Mouse (Mus musculus): ENCODE measurements at regions not wholly inside any gene's neighbourhood (a gene's known extent, or its start where the extent isn't known, plus 50 kb on each side); places are given as distances from the start of the nearest gene placed in this dataset.

GRCm38 (mm10) chrX:89352984-89353383 lies 56.5 kb downstream of the Pet2 start:
- Histone ChIP-seq H3K27ac (no peak overlapping the region), H3K9ac (no peak overlapping the region), H3K4me1 (no peaks in the 10 kb centered on the region), H3K36me3 (ENCODE audit: poor library complexity, severe bottlenecking) (no peaks in the 10 kb centered on the region), H3K4me3 (no peak overlapping the region), H3K9me3 (replicated peaks) (no peaks in the 10 kb centered on the region), H3K27me3 (no peaks in the 10 kb centered on the region), H3K4me2 (no peak overlapping the region)
- WGBS: 59% methylated on average over 1 of the region's 1 CpGs
- ATAC-seq: peak; percentile 58; the same call in 1 of the 2 replicates

Measured in forebrain, embryonic 13.5 days (tissue).